Mouse (Mus musculus) cerebral cortex, adult 2 months (tissue): ENCODE results near the gene Cdh13.

Experiments
- WGBS: fragments of 180-500 bp; shearing (Covaris S2); methylation state at CpG from one replicate; pipeline ENCODE4 v1.1.7; 2018; 5-methylcytosine and 5-hydroxymethylcytosine counted together

Cdh13 gene

GRCm38 (mm10) chr8:119057876-119058275, 774.3 kb downstream of the Cdh13 start:
- WGBS = 67% methylated on average over 5 of the region's 5 CpGs

- WGBS = 29% methylated on average over 12 of the region's 12 CpGs
These were observed 778.1 kb downstream of the Cdh13 start for GRCm38 (mm10) chr8:119061671-119062070.

GRCm38 (mm10) chr8:119064523-119064922, 781.0 kb downstream of the Cdh13 start:
- WGBS = 12% methylated on average over 11 of the region's 11 CpGs

- WGBS = 78% methylated on average over 6 of the region's 6 CpGs
These were observed 788.8 kb downstream of the Cdh13 start for GRCm38 (mm10) chr8:119072291-119072690.

GRCm38 (mm10) chr8:119085022-119085421, 801.5 kb downstream of the Cdh13 start:
- 53% methylated on average over 8 of the region's 8 CpGs for WGBS

GRCm38 (mm10) chr8:119098261-119098660, 814.7 kb downstream of the Cdh13 start:
- WGBS = 43% methylated on average over 6 of the region's 6 CpGs

- WGBS = 60% methylated on average over 6 of the region's 6 CpGs
These were observed 819.3 kb downstream of the Cdh13 start for GRCm38 (mm10) chr8:119102871-119103270.

GRCm38 (mm10) chr8:119109655-119110054, 826.1 kb downstream of the Cdh13 start:
- WGBS = 64% methylated on average over 7 of the region's 7 CpGs

- 85% methylated on average over 3 of the region's 3 CpGs for WGBS
These were observed 829.3 kb downstream of the Cdh13 start for GRCm38 (mm10) chr8:119112861-119113260.

GRCm38 (mm10) chr8:119121236-119121635, 837.7 kb downstream of the Cdh13 start:
- WGBS = 74% methylated on average over 13 of the region's 13 CpGs

GRCm38 (mm10) chr8:119127841-119128240, 844.3 kb downstream of the Cdh13 start:
- WGBS = 58% methylated on average over 8 of the region's 8 CpGs

GRCm38 (mm10) chr8:119128266-119128665, 844.7 kb downstream of the Cdh13 start:
- 76% methylated on average over 3 of the region's 3 CpGs for WGBS

GRCm38 (mm10) chr8:119156454-119156921, 873.0 kb downstream of the Cdh13 start:
- 56% methylated on average over 6 of the region's 6 CpGs for WGBS

GRCm38 (mm10) chr8:119158628-119159027, 875.1 kb downstream of the Cdh13 start:
- 52% methylated on average over 5 of the region's 5 CpGs for WGBS

- 56% methylated on average over 8 of the region's 8 CpGs for WGBS
These were observed 876.3 kb downstream of the Cdh13 start for GRCm38 (mm10) chr8:119159794-119160193.

GRCm38 (mm10) chr8:119164076-119164475, 880.5 kb downstream of the Cdh13 start:
- 77% methylated on average over 5 of the region's 5 CpGs for WGBS

GRCm38 (mm10) chr8:119177226-119177935, 893.8 kb downstream of the Cdh13 start:
- 83% methylated on average over 6 of the region's 6 CpGs for WGBS

- WGBS = 61% methylated on average over 13 of the region's 13 CpGs
These were observed 897.1 kb downstream of the Cdh13 start for GRCm38 (mm10) chr8:119180626-119181025.

- WGBS = 65% methylated on average over 8 of the region's 8 CpGs
These were observed 912.2 kb downstream of the Cdh13 start for GRCm38 (mm10) chr8:119195695-119196094.

GRCm38 (mm10) chr8:119196486-119197150, 913.1 kb downstream of the Cdh13 start:
- 56% methylated on average over 10 of the region's 10 CpGs for whole genome bisulfite sequencing

- 53% methylated on average over 9 of the region's 9 CpGs for WGBS
These were observed 925.0 kb downstream of the Cdh13 start for GRCm38 (mm10) chr8:119208567-119208966.

GRCm38 (mm10) chr8:119224547-119224946, 941.0 kb downstream of the Cdh13 start:
- WGBS = 9% methylated on average over 1 of the region's 1 CpGs

- 65% methylated on average over 4 of the region's 4 CpGs for WGBS
These were observed 961.6 kb downstream of the Cdh13 start for GRCm38 (mm10) chr8:119245181-119245580.
